Mouse (Mus musculus) bone marrow, adult 2 months (tissue): ENCODE data around the gene Zfp462. TPM values are rescaled to one million over a fixed set of nuclear protein-coding genes. Genes with fewer than 3 reads are reported as not detected.

Source experiments
- H3K27ac ChIP-seq: fragments of 200-500 bp; 2 replicates; pipeline ENCODE4 v1.5.1; 2012; ENCODE audit warnings: low read depth, mild to moderate bottlenecking, control low read depth, inconsistent platforms, low read length; ENCODE audit not compliant: control insufficient read depth, poor library complexity, insufficient read depth
- H3K4me1 ChIP-seq: fragments of 200-500 bp; 2 replicates; pipeline ENCODE4 v1.6.1; 2011; ENCODE audit warnings: low read length; ENCODE audit not compliant: control insufficient read depth, insufficient read depth
- H3K4me3 ChIP-seq: fragments of 200-500 bp; replicated peaks from 2 replicates; pipeline ENCODE3; 2011; ENCODE audit warnings: mild to moderate bottlenecking, low read depth, low read length, control low read depth; ENCODE audit not compliant: control insufficient read depth
- CTCF ChIP-seq: fragments of 200-500 bp; IDR thresholded peaks from 2 replicates; pipeline ENCODE4 v1.5.1; 2011; ENCODE audit warnings: low read length, control low read depth; ENCODE audit not compliant: control insufficient read depth, insufficient read depth
- POLR2A ChIP-seq: fragments of 200-500 bp; IDR thresholded peaks from 2 replicates; pipeline ENCODE4 v1.6.1; 2011; ENCODE audit warnings: low read depth, mild to moderate bottlenecking, control low read depth, low read length, borderline replicate concordance; ENCODE audit not compliant: control insufficient read depth
- WGBS: fragments of 180-500 bp; shearing (Covaris S2); methylation state at CpG from one replicate; pipeline ENCODE4 v1.1.7; 2018; 5-methylcytosine and 5-hydroxymethylcytosine counted together
- polyA plus RNA-seq: library from polyadenylated mRNA; stranded (reverse); fragments of >200 nt; gene quantifications from 2 replicates; pipeline ENCODE4 v1.2.4, GENCODE M21; 2011; ENCODE audit warnings: low replicate concordance; ENCODE audit not compliant: missing spikeins, insufficient read depth, insufficient read length

Gene Zfp462
- polyA plus RNA-seq, 1 experiment = 2.1 TPM

GRCm38 (mm10) chr4:55084080-55084688 lies 139.3 kb downstream of the Zfp462 start:
- WGBS = 85% methylated on average over 6 of the region's 6 CpGs
- H3K4me3 ChIP-seq = no peak overlapping the region
- no peaks in the 10 kb centered on the region for H3K4me1 ChIP-seq
- TF ChIP-seq CTCF = no peak
- no peak for TF ChIP-seq POLR2A
- no peak overlapping the region for H3K27ac ChIP-seq

GRCm38 (mm10) chr4:55088153-55088552 lies 143.3 kb downstream of the Zfp462 start:
- WGBS = 78% methylated on average over 3 of the region's 3 CpGs
- Histone ChIP-seq H3K4me3 (no peak overlapping the region), H3K27ac (no peak overlapping the region), H3K4me1 (no peaks in the 10 kb centered on the region)
- TF ChIP-seq CTCF (no peak), POLR2A (no peak)

DNA sequence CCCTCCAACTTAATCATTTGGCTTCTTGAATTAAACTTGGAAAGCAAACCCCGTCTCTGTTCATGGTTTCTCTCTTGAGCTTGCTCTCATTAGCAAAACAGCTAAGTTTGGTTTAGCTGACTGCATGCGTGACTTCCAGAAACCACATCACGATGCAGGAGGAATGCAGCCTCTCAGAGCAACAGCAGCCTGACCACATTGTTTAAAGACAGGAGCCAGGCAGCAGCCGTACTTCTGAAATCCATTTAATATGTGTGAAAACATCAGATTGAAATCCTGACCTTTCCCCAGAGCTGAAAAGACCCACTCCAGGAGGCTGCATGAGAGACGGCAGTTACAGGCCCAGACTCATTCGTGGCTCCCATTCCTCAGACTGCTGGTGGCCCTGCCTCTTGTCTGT lies 144.1 kb downstream of the Zfp462 start:
- Histone ChIP-seq H3K4me1 (no peaks in the 10 kb centered on the region), H3K27ac (no peak overlapping the region), H3K4me3 (no peak overlapping the region)
- TF ChIP-seq CTCF (no peak), POLR2A (no peak)
- 72% methylated on average over 6 of the region's 6 CpGs for WGBS

DNA sequence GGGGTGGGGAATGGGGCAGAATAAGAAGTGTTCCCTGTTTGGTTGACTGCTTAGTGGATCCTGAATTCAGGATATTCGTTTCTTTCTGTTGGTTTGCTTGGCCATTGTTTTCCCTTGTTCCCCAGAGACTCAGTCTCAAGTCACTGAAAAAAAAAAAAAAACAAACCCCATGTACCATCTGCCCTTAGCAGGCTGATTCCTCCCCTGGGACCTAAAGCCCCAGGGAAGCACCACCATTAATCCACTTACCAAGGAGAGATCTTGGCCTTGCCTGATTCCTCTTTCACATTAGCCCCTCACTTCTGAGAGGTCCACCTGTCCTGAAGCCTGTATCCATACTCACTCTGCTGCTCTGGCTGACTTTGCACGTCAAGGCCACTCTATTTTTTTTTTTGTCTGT lies 152.3 kb downstream of the Zfp462 start:
- TF ChIP-seq POLR2A = no peak
- TF ChIP-seq CTCF = no peak
- 53% methylated on average over 2 of the region's 2 CpGs for WGBS
- Histone ChIP-seq H3K27ac (no peak overlapping the region), H3K4me1 (no peaks in the 10 kb centered on the region), H3K4me3 (no peak overlapping the region)

DNA sequence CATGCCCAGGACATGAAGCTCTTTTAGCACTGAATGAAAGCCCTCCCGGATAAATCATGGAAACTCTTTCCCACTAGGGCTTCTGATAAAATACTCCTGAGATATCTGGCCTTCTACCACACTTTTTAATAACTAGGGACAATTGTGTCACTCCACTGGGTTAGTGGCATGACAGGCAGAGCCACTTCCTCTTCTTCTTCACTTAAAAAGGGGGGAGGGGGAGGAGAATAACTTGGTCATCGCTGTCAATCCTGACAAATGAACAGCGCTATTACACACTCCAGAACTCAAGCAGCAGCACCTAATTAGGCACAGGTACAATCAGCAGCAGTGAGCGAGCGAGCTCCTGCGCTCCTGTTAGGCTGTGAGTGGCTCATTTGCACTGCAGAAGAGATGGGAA lies 153.5 kb downstream of the Zfp462 start:
- TF ChIP-seq CTCF (no peak), POLR2A (no peak)
- no peaks in the 10 kb centered on the region for H3K4me1 ChIP-seq
- no peak overlapping the region for H3K27ac ChIP-seq
- H3K4me3 ChIP-seq = no peak overlapping the region
- 56% methylated on average over 6 of the region's 6 CpGs for WGBS

GRCm38 (mm10) chr4:55100851-55101250 lies 156.0 kb downstream of the Zfp462 start:
- TF ChIP-seq POLR2A = no peak
- TF ChIP-seq CTCF = no peak
- no peak overlapping the region for H3K27ac ChIP-seq
- WGBS = 82% methylated on average over 2 of the region's 2 CpGs
- H3K4me3 ChIP-seq = no peak overlapping the region
- no peaks in the 10 kb centered on the region for H3K4me1 ChIP-seq

DNA sequence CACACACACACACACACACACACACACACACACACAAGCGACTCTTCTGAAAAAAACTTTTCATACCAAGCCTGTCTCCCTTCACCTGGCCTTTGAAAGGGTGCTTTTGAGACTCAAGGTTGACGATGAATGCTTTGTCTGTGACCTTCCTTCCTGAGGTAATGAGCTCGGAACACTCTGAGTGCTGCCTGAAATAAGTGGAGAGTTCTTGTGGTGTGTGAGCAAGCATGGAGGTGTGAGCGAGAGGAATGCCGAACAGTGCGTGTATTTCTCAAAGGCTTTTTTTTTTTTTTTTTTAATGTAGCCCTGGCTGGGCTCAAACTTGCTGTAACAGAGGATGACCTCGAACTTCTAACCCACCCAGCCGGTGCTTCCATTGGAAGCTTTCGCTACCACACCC lies 156.8 kb downstream of the Zfp462 start:
- 80% methylated on average over 9 of the region's 9 CpGs for WGBS
- Histone ChIP-seq H3K27ac (no peak overlapping the region), H3K4me1 (no peaks in the 10 kb centered on the region), H3K4me3 (no peak overlapping the region)
- no peak for TF ChIP-seq CTCF
- no peak for TF ChIP-seq POLR2A

DNA sequence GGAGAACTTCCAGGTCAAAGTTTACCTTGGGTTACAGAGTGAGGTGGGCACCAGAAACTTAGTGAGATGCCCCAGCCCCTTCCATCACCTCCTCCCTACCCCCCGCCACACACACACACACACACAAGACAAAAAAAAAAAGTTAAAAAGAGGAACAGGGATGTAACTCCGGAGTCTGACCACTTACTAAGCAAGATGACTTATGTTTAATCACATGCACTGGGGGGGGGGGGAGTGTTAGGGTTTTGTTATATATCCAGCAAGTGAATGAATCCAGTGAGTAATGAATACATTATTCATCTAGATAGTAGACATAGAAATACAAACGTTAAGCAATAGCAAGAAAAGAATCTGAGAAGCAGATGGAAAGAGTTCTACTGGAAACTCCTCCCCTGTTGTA lies 157.5 kb downstream of the Zfp462 start:
- H3K4me1 ChIP-seq = no peaks in the 10 kb centered on the region
- H3K4me3 ChIP-seq = no peak overlapping the region
- no peak for TF ChIP-seq CTCF
- no peak for TF ChIP-seq POLR2A
- WGBS = 41% methylated on average over 3 of the region's 3 CpGs
- H3K27ac ChIP-seq = no peak overlapping the region

DNA sequence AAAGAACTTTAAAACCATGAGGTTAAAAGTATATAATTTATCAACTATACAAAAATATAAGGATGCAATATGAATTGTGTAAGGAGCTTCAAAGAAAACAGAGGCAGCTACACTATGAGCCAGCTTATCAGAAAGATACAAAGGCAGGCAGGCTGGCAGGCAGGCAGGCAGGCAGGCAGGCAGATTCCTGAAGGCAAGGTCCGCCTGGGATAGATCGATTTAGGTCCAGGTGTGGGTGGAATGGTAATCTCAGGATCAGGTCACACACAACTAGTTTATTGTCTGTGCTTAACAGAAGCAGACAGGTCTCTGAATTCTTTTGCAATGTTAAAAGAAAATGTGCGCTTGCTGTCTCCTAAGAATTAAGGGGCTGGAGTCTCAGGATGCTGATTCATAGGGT lies 158.7 kb downstream of the Zfp462 start:
- no peaks in the 10 kb centered on the region; the same call in 1 of the 2 replicates for H3K4me1 ChIP-seq
- WGBS = 75% methylated on average over 3 of the region's 3 CpGs
- no peak overlapping the region for H3K4me3 ChIP-seq
- no peak overlapping the region for H3K27ac ChIP-seq
- no peak for TF ChIP-seq CTCF
- TF ChIP-seq POLR2A = no peak
